Mouse (Mus musculus): ENCODE measurements around the gene Syt13.

DNA sequence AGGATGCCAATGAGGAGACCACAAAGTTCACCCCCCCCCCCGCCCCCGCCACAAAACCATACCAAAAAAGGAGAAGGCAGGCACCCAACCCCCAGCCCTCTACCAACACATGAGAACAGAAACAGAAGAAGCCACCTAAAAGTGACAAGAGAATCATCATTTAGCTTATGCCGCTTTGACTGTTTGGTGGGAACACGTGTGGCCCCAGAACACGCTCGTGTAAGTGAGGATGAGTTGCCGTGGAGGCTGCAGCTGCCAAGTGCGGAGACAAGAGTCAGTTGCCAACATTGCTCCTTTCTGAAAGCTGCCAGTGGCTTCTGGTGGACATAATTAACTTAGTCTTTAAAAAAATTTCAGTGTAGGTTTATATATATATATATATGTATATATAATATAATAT is 56.6 kb downstream of the Syt13 start:
- TF ChIP-seq CTCF (IDR thresholded peaks at IDR 0.05; ENCODE audit: low read depth) (no peak), EP300 (IDR thresholded peaks at IDR 0.05; ENCODE audit: low read depth) (no peak)

All from heart, postnatal 0 days (tissue).